Mouse (Mus musculus) heart, adult 9 months (tissue): ENCODE measurements around the gene Cela3a.
A peak's percentile ranks its signal among the peaks of the same experiment; 100 is the strongest.
"Not testable (repeated sequence)": the region's sequence is repeated elsewhere in the genome, so short reads cannot be mapped to it uniquely, and the experiment has no call there.

ENCODE experiments used
- DNase-seq, 2 experiments: peaks; one replicate each; pipeline ENCODE4 v3.0.0; 2022; ENCODE audit warnings: low spot score in 2 of 2

The Cela3a gene

DNA sequence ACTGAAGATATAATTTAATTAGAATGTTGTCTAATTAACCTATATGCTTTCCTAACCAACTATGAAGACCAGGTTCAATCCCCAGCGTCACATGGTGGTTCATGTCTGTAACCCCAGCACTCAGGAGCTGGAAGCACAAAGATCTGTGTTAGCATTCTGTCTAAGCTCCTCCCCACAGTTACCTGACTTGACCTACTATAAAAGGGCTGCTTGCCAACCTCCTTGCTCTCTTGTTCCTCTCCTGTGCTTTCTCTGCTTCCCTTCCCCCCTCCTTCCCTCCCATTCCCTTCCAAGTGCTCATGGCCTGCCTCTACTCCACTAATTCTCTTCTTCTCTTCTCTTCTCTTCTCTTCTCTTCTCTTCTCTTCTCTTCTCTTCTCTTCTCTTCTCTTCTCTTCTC lies 5.3 kb upstream of the Cela3a start:
- no peak for DNase-seq

DNA sequence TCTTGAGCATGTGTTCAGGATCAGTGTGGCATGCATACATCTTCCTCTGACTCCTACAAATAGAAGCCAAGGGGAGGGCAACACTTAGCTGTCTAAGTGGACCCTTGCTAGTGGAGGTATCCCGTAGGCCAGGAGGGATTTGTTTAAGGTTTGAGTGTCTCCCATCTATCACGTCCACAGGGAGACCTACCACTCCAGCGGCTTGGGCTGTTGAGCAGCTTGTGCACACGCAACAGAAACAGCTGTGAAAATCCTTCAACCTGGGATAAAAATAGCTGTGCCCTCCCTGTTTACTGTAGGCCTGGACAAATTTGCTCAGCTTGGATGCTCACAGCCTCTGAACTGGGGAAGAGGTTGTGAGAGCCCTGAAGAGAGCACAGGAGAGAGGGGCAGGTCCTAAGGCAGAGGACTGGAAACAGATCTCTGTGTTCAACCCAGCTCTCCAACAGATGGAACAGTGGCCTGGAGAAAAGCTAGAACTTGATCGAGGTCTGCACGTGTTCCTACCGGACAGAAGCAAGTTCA lies 2.7 kb upstream of the Cela3a start:
- DNase-seq: not testable (repeated sequence)

DNA sequence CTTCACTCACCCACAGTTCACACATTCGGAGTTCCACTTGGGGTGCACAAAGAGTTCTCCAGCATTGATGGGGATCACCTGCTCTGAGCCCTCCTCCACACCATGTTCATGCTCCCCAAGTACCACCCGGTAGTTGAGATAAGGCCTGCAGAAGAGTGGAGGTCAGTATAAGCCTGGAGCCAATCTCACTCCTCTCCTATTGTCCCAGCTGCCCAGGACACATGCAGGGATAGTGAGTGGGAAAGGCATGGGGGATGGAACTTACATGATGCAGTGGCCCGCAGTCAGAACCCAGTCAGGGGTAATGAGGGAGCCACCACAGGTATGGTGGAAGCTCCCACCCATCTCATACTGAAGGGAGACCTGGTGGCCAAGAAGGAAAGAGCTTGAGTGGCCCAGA lies 4.0 kb downstream of the Cela3a start:
- DNase-seq: no peak

DNA sequence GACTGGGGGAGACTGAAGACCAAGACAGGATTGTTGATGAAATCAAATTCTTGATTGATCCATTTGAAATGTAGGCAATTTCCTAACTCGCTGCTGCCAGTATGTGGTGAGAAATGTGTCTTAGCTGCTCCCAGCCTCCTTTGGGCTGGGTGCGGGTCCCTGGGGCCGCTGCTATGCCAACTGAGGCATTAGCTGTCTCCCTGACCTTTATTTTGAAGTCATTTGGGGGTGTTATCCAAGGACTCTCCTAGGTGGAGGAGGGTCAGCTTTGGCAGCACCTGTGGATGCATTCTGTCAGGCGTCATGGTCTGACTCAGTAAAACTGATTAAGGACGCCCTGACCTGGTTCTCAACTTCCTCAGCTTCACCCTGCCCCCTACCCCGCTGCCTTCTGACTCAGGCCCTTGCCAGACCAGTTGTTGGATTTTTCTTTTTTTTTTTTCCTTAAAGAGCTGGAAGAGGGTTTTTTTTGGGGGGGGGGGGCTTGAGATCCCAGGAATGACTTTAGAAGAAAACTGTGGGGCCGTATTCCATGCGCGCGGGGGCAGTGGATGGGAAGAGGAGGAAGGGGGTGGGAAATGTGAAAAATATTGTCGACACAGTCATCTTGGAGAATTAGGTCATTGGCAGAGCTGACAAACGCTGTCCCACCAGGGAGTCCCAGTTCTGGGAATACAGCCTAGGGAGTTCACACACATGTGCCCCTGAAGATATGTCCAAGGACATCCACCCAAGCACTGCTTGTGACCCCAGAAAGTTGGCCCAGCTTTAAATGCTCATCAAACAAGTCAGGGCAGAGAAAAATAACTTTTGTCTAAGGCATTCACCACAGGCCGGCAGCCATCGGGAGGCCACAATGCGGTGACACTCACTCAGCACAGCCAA lies 12.7 kb downstream of the Cela3a start:
- peak; percentile 78 to 86 for DNase-seq

DNA sequence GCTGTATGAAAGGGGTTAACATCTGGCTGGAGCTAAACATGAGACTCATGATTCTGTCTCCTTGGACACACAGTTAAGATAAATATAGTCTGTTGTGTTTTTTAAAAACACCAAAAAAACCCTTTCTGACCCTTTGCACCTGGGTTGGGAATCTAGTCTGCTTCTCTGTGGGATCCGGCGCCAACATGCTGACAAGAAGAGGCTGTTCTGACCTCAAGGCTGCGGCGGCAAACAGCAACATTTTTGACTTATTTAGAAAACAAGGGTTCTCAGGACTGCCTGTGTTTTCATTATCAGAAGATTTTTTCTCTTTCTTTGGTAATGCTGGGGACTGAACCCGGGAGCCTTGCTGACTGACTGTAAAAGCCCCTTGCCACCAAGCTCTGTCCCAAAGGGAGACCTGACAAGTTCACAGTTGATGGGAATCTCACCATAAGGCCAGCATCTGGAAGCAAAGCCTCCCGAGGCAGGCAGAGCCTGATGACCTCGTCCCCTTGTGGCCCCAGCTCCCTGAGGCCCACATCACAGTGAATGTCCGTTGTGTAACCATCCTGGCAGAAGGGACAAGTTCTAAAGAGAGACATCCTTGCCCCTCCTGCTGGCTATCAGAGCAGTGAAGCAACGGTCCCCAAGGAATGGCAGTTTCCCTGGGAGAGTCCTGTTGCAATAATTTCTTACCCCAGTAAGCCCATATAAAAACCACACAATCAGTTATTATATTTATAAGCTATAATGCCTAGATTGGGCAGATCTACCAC lies 16.0 kb downstream of the Cela3a start:
- DNase-seq: peak; percentile 74 to 76

DNA sequence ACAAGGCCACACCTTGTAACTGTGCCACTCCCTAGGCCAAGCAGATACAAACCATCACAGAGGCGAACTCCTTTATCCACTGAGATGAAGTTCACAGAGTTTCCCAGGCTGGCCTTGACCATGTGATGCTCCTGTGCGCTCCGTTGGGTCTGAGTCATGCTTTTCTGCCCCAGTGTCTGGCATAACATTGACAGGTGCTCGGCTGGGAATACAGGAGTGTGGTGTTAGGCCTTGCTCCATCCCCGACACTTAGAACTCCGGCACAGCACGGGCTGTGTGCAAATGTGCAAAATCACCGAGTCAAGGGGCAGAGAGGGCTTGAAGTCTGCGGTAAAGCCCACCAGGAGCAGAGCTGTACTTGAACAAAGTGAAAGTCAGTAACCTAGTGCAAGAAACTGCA lies 16.7 kb downstream of the Cela3a start:
- DNase-seq: no peak

DNA sequence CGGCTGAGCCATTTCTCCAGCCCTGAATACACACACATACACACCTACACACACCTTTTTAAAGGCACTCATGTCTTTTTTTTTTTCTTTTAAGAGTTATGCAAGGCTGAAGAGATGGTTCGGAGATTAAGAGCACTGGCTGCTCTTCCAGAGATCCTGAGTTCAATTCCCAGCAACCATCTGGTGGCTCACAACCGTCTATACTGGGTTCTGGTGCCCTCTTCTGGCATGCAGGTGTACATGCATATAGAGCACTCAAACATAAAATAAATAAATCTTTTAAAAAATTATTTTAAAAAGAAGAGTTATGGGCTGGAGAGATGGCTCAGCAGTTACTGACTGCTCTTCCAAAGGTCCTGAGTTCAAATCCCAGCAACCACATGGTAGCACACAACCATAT lies 18.3 kb downstream of the Cela3a start:
- DNase-seq: no peak

DNA sequence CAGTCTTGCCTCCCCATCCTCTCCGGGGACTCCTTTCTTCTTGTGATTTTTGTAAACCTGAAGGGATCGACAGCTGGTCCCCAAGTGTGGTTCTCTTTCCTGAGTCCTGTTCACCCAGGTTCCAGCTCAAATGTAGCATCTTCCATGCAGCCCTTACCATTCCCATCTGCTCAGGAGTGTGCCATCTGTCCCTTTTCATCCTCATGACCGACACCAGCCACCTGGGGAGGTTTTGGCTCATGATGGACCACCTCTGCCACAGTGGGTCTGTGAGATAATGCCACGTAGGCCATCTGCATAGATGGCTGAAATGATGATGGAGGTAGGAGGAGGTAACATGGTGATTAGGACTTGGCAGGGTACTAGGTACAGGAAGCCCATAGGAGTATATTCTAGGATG lies 19.4 kb downstream of the Cela3a start:
- DNase-seq: no peak

DNA sequence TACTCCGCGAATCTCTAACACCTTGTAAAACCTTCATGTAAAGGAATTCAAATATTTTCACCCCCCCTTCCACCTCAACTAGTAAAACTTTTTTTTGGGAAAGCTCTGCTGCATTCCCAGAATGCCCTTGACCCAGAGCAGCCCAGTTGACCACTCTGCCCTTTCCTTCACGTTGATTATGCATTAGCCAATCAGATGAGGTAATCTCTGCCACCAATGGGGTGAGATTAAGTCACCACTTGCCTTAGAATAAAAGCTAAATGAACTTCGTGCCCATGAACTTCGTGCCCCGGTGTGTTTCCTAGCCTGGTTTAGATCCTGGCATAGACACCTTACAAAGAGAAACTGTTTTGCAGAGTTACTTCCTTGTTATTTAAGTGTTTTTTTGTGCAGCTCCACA lies 20.6 kb downstream of the Cela3a start:
- peak in 1 of 2 experiments; percentile 46 for DNase-seq

DNA sequence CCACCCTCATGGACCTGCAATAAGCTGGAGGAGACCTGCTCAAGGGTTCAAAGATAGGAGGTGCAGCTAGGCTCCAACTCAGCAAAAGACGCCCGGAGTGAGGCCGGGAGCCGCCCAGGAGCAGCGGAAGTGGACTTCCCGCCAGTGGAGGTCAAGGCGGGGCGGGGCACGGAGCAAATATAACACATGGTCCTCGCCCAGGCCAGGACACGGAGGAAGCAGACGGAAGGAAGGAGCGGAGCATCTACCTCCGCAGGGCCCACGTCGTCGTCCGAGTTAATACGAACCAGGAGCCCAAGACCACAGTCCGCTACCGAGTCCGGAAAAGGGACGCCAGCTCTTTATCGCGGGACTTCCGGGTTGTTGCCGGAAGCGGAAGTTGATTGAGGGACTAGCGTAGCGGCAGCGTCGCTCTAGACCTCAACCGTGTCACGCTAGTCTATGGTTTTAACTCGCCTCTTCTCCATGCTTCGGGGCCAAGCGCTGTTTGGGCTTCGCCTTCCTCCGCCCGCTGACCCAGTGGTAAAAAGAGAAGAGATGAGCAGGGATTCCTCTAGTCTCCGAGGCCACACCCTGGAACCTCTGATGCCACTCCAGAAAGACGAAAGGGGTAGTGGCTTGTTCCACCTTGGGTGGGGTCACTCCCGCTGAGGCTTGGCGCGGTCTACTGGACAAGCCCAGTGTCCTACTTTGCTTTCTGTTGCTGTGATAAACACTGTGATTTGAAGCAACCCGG lies 21.4 kb downstream of the Cela3a start:
- peak; percentile 86 to 91 for DNase-seq

DNA sequence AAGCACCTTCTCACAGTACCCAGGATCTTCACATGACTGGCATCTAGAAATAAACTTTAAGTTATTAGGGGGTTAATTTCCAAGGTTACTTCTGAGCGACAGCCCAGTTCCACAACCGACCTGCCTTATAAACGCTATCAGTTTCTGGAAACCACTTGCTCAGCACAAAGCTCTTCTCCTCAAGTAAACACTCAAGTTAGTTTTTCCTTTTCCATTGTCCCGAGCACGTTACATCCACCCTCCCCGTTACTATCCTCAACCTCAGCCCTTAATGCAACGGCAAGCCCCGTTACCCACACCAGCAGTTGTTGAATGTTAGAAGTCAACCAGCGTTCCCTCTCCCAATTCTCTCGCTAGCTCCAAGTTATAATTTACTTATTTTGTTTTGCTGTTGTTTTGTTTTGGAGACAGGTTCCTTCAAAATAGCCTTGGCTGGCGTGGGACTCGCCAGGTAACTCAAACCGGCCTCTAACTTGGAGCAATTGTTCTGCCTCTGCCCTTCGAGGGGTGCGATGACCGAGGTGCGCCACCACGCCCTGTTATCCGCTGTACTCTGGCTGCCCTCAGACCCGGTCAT lies 22.0 kb downstream of the Cela3a start:
- DNase-seq: no peak

DNA sequence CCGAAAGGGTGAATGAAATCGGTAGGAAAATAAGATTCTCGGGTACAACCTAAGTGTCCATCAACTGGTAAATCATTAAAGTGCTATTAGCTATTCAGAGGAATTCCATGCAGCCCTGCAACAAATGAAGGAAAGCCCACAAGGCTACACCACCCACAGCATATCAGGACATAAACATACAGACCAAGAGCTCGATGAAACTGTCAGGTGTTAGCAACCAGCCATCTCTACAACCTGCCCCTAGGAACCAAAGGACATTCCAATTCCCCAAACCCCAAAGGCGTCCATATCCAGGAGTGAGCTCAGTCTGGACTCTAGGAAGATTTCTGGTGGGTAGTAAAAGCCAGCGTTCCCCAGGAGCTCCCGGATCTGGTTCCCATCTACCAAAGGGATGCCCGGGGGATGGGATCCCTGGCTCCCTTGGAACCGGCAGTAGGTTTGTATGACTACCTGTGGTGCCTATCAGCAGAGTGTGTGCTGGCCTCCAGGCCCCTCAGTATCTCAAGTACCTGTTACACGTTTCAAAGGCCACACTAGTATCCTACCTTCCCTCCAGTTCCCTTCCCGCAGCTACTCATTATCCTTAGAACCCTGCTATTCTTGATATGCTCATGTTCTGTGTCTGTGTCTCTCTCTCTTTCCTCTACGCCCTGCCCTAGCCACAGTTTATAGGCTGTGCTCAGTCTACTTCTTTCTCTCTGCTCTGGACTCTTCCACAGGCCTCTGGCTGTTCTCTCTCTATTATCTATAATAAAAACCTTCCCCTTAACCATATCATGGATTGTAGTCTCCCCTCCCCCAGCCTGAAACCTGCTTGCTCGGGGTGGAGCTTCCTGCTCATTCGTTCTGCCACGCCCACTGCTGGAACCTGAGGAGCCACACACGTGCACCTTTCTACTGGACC lies 28.6 kb downstream of the Cela3a start:
- DNase-seq: no peak

DNA sequence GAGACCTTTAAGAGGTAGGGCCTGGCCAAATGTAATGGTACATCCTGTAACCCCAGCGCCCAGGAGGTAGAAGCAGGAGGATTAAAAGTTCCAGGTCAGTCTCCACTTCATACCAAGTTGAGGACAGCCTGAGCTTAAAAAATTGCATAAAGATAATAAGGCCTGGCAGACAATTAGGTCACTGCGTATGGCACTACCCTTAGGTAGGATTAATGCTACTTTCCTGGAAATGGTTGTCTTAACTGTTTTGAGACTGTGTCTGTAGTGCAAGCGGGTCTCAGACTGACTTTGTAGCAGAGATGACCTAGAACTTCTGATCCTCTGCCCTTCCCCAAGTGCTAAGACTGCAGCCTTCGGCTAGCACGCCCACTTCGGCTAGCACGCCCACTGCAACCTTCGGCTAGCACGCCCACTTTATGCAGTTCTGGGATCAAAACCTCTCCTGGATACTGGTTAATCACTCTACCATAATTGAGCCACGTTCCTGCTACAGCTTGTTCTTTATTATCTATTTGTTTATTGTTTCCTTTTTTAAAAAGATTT lies 29.8 kb downstream of the Cela3a start:
- DNase-seq: no peak

DNA sequence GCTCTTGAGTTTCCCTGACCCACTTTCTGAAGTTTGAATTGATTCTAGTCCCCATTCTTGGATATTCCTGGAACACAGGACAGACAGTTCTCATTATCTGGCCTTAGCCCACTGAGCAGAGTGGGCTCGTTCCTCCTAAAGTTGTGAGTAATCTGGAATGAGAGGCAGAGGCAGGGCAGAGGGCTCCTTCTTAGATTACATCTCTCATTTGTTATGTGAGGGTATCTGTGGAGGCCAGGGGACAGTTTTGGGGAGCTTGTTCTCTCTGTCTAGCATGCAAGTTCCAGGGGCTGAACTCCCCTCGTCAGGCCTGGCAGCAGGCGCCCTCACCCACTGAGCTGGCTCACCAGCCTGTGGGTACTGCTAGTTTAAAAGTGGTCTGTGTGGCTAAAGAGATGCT lies 30.5 kb downstream of the Cela3a start:
- no peak for DNase-seq

DNA sequence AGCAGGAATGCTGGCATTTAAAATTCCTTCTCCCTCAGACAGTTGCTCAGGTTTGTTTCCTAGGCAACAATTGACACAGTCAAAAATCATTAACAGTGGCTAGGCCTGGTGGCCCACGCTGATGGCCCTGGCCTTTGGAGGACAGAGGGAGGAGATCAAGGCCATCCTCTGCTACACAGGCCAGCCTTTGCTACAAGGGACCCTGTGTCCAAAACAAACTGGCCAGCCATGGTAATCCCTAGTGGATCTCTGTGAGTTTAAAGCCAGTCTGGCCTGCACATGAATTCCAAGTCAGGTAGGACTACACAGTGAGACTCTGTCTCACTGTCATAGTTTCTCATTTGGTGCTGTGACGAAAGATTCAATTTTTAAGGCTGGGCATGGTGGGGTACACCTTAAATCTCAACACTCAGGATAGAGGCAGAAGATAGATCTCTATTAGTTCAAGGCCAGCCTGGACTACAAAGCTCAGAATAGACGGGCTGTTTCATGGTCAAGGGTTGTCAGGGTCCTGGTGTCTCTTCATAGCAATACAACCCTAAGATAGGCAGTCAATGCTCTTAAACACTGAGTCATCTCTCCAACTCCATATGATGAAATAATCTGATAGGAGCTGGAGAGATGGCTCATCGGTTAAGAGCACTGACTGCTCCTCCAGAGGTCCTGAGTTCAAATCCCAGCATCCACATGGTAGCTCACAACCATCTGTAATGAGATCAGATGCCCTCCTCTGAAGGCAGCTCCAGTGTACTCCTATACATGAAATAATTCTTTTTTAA lies 31.9 kb downstream of the Cela3a start:
- DNase-seq: no peak

DNA sequence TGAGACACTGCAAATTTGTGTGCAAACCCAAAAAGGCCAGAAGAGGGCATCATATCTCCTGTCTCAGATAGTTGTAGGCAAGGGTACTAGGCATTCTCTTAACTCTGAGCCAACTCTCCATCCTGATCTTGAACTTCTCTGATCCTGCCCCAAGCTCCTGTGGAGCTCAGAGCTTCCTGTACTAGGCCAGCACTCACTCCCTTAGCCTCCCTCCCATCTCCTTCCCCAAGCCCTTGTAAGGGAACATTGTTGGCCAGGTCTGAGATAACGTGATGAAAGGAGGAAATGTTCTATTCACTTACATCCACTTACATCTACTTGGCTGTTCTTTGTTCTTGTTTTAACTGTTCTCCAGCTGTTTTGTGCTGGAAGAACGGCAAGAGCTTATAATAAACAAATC lies 32.8 kb downstream of the Cela3a start:
- no peak for DNase-seq

DNA sequence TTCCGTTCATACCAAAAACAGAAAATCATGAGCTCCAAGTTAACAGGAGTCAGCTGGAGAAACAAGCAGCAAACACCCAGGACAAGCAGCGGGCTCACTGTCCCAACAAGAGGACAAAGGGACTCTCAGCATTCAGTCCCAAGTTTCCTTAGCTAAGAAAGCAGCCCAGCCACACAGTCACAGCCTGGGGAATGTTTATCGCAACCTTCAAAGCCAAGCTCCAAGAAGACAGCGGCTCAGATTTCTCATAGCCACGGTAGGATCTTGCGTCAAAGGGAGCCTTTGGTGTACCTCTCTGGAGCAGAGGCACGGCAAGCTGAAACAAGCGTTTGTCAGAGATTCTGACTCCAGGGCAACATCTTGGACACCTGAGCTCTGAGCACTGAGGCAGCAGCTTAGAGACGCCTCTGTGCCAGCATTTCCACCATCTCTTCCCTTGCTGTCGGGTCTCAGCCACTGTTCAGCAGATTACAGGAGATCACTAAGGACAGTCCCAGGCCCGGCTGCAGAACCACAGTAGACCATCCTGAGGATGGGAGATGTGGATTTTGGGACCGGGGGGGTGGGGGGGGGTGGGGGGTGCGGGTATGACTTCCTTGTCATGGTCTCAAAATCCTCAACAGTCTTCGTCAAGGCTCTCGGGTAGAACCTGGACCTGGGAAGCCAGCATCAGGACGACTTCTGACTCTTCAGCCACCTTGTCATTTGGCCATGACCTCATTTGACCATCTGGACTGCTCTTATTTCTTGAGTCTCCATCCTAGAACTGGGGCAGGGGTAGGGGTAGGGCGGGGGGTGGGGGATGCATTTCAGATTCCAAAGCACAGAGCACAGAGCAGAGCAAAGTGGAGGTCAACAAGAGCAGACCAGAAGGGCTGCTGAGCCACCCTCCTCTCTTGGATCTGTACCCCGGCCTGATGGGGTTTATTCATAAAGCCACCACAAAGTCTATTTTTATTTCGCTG lies 34.0 kb downstream of the Cela3a start:
- DNase-seq: no peak

DNA sequence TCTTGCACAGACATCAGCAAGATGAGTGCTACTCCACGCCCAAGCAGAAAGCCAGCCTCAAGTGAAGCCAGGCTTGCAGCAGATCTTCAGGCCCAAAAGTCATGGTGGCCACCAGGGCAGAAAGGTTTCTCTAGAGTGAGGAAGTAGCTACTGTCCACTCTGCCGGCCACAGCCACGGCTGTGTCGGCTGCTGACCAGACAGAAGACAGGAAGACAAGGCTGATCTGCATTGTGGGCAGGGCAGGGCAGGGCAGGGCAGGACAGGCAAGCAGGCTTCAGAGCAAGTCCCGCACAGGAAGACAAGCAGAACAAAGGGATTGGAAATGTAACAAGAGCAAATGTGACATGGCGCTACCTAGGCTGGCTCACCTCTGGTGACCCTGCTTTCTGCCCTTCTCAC lies 35.9 kb downstream of the Cela3a start:
- no peak for DNase-seq
